Mouse (Mus musculus) MEL (cell line): Measurements from ENCODE around the gene Prkce. TPM values are rescaled to one million over a fixed set of nuclear protein-coding genes. Genes with fewer than 3 reads are reported as not detected.

Experiments
- DNase-seq: peaks from one replicate; pipeline ENCODE4 v3.0.0; 2011; ENCODE audit warnings: low read depth, low spot score
- H3K27ac ChIP-seq: 2 replicates; pipeline ENCODE4 v1.5.1; 2012; ENCODE audit warnings: low read depth, mild to moderate bottlenecking, control low read depth, low read length, moderate library complexity; ENCODE audit not compliant: control insufficient read depth
- H3K27me3 ChIP-seq, 2 experiments: fragments of 150-350 bp in 1 of 2; sonication (generic) in 1 of 2; 2 replicates each; pipeline ENCODE4 v1.6.1; 2012; ENCODE audit warnings: low read length in 2 of 2, mild to moderate bottlenecking in 2 of 2, improper control_type of control experiment in 1 of 2, moderate library complexity in 1 of 2; ENCODE audit not compliant: insufficient read depth in 2 of 2, control insufficient read depth in 1 of 2
- H3K36me3 ChIP-seq, 2 experiments: 2 replicates each; pipeline ENCODE4 v1.6.1; 2012 to 2014; ENCODE audit warnings: low read length in 2 of 2, improper control_type of control experiment in 1 of 2, inconsistent platforms in 1 of 2, mild to moderate bottlenecking in 1 of 2; ENCODE audit not compliant: insufficient read depth in 2 of 2, control insufficient read depth in 1 of 2
- H3K4me1 ChIP-seq, 2 experiments: fragments of 150-350 bp in 1 of 2; sonication (generic) in 1 of 2; 2 replicates each; pipeline ENCODE4 v1.6.1; 2012; ENCODE audit warnings: low read length in 2 of 2, improper control_type of control experiment in 1 of 2, mild to moderate bottlenecking in 1 of 2; ENCODE audit not compliant: insufficient read depth in 2 of 2, control insufficient read depth in 1 of 2
- H3K4me3 ChIP-seq, 2 experiments: fragments of 150-350 bp in 1 of 2; sonication (generic) in 1 of 2; 2 replicates each; pipeline ENCODE4 v1.5.1; 2012; ENCODE audit warnings: low read depth in 2 of 2, low read length in 2 of 2, mild to moderate bottlenecking in 2 of 2, moderate library complexity in 2 of 2, control low read depth in 1 of 2, improper control_type of control experiment in 1 of 2; ENCODE audit not compliant: control insufficient read depth in 1 of 2, insufficient read depth in 1 of 2
- H3K79me2 ChIP-seq: 2 replicates; pipeline ENCODE4 v1.6.1; 2012; ENCODE audit warnings: mild to moderate bottlenecking, low read length, moderate library complexity; ENCODE audit not compliant: control insufficient read depth, poor library complexity, insufficient read depth
- H3K9ac ChIP-seq: 2 replicates; pipeline ENCODE4 v1.6.1; 2012; ENCODE audit warnings: low read depth, mild to moderate bottlenecking, control low read depth, low read length, moderate library complexity; ENCODE audit not compliant: control insufficient read depth, poor library complexity, severe bottlenecking
- H3K9me3 ChIP-seq: fragments of 150-350 bp; sonication (generic); replicated peaks from 2 replicates; pipeline ENCODE4 v1.6.1; 2012; ENCODE audit warnings: mild to moderate bottlenecking, low read length, improper control_type of control experiment, moderate library complexity; ENCODE audit not compliant: insufficient read depth
- CHD2 ChIP-seq: IDR thresholded peaks from 2 replicates; pipeline ENCODE4 v1.6.1; 2011; ENCODE audit warnings: low read length, improper control_type of control experiment
- KAT2A ChIP-seq: conservative IDR thresholded peaks from 2 replicates; pipeline ENCODE4 v1.6.1; 2012; ENCODE audit warnings: low read depth, low read length, improper control_type of control experiment, inconsistent platforms
- MAFK ChIP-seq: IDR thresholded peaks from 2 replicates; pipeline ENCODE4 v1.6.1; 2011; ENCODE audit warnings: low read depth, mild to moderate bottlenecking, low read length, improper control_type of control experiment, borderline replicate concordance
- MAX ChIP-seq: IDR thresholded peaks from 2 replicates; pipeline ENCODE4 v1.6.1; 2011; ENCODE audit warnings: low read length, improper control_type of control experiment
- MAZ ChIP-seq: IDR thresholded peaks from 2 replicates; pipeline ENCODE4 v1.6.1; 2012; ENCODE audit warnings: low read depth, mild to moderate bottlenecking, inconsistent platforms, low read length, improper control_type of control experiment
- RAD21 ChIP-seq: IDR thresholded peaks from 2 replicates; pipeline ENCODE4 v1.6.1; 2011; ENCODE audit warnings: mild to moderate bottlenecking, low read depth, low read length, improper control_type of control experiment
- SIN3A ChIP-seq: IDR thresholded peaks from 2 replicates; pipeline ENCODE4 v1.6.1; 2012; ENCODE audit warnings: low read length, improper control_type of control experiment, inconsistent platforms
- TCF12 ChIP-seq: IDR thresholded peaks from 2 replicates; pipeline ENCODE4 v1.6.1; 2014; ENCODE audit warnings: low read depth, mild to moderate bottlenecking, inconsistent platforms, low read length, improper control_type of control experiment, moderate library complexity
- UBTF ChIP-seq: IDR thresholded peaks from 2 replicates; pipeline ENCODE4 v1.6.1; 2012; ENCODE audit warnings: low read depth, mild to moderate bottlenecking, inconsistent platforms, low read length, improper control_type of control experiment, moderate library complexity, borderline replicate concordance; ENCODE audit not compliant: insufficient read depth
- ZKSCAN1 ChIP-seq: IDR thresholded peaks from 2 replicates; pipeline ENCODE4 v1.6.1; 2012; ENCODE audit warnings: low read depth, mild to moderate bottlenecking, inconsistent platforms, low read length, improper control_type of control experiment, moderate library complexity
- ZMIZ1 ChIP-seq: IDR thresholded peaks from 2 replicates; pipeline ENCODE4 v1.6.1; 2012; ENCODE audit warnings: low read depth, mild to moderate bottlenecking, inconsistent platforms, low read length, improper control_type of control experiment, moderate library complexity
- polyA plus RNA-seq, 2 experiments: library from polyadenylated mRNA; stranded (reverse) in 1 of 2; unstranded in 1 of 2; fragments of >175 nt in 1 of 2; fragments of >200 nt in 1 of 2; gene quantifications; 2 replicates each; pipeline versions ENCODE4 v1.2.1 to v1.2.4; 2012; ENCODE audit warnings: low replicate concordance in 2 of 2, low read depth in 1 of 2; ENCODE audit not compliant: insufficient read length in 2 of 2, insufficient read depth in 1 of 2, missing spikeins in 1 of 2
- total RNA-seq: library from RNA; depleted of rRNA; stranded (reverse); fragments of 300-350 nt; gene quantifications from 2 replicates; pipeline ENCODE4 v1.2.3, GENCODE M21; 2012; rRNA removed

Gene Prkce
- total and polyA plus RNA-seq, 3 experiments = 3.0 to 5.3 TPM; not detected in 1

DNA sequence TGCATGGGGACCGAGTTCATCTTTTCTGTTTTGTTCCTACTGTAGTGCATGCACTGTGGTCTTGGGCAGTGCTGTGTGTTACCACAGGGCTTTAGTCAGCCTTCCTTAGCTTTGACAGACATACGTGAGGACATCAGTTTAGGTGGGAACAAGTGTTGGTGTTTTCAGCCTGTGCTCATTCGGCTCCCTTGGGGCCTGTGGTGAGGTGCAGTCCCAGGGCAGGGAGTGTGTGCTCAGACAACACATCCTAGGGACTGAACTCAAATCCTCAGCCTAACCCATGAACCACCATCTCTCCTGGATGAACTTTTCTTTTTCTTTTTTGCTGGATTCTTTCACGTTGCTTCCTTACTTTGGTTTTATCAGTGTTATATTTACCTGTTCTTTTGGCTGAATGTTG is 535.8 kb downstream of the Prkce start:
- no peak for TF ChIP-seq TCF12
- TF ChIP-seq SIN3A = no peak
- no peak for TF ChIP-seq ZMIZ1
- TF ChIP-seq ZKSCAN1 = no peak
- TF ChIP-seq, all 39 proteins: peak for 0
- H3K79me2 ChIP-seq = no peaks in the 10 kb centered on the region
- H3K4me3 ChIP-seq = no peak overlapping the region
- no peaks in the 10 kb centered on the region for H3K4me1 ChIP-seq
- no peaks in the 10 kb centered on the region for H3K9me3 ChIP-seq
- no peak for DNase-seq
- no peaks in the 10 kb centered on the region for H3K36me3 ChIP-seq
- no peak overlapping the region for H3K9ac ChIP-seq
- H3K27ac ChIP-seq = no peak overlapping the region
- H3K27me3 ChIP-seq = peaks cover 6 to 8% of the 10 kb centered on the region in 2 experiments

DNA sequence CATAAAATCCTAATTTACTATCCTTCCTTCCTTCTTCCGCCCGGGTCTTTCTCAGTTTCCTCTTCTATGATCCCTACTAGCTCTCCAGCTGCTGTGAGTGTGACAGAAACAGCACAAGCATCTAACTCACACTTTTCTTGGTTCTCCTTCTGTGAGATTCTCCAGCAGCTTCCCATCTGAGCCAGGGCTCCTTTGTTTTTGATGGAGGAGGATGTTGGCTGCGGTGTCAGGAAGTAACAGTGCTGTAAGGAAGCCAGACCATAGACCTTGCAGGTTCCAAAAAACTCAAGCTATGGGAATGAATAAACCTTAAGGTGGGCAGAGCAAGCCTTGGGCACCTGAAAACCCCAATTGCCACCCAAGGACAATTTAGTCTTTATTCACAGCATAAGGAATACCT is 537.7 kb downstream of the Prkce start:
- Histone ChIP-seq H3K9ac (no peak overlapping the region), H3K9me3 (no peaks in the 10 kb centered on the region), H3K79me2 (no peaks in the 10 kb centered on the region), H3K27ac (no peak overlapping the region), H3K27me3 (peaks cover 8% of the 10 kb centered on the region in 2 experiments), H3K4me3 (no peak overlapping the region), H3K36me3 (no peaks in the 10 kb centered on the region), H3K4me1 (no peaks in the 10 kb centered on the region)
- no peak for DNase-seq
- no peak for TF ChIP-seq KAT2A
- no peak for TF ChIP-seq MAX
- TF ChIP-seq UBTF = no peak
- no peak for TF ChIP-seq MAFK
- TF ChIP-seq RAD21 = no peak

- no peak for DNase-seq
- no peak overlapping the region for H3K27ac ChIP-seq
- H3K4me3 ChIP-seq = no peak overlapping the region
- H3K79me2 ChIP-seq = no peaks in the 10 kb centered on the region
- H3K27me3 ChIP-seq = peaks cover 8 to 10% of the 10 kb centered on the region in 2 experiments
- no peak for TF ChIP-seq MAZ
- no peak for TF ChIP-seq CHD2
- no peak for TF ChIP-seq MAFK
- no peak for TF ChIP-seq SIN3A
- TF ChIP-seq, all 39 proteins: peak for 0
- H3K9me3 ChIP-seq = no peaks in the 10 kb centered on the region
- no peak overlapping the region for H3K9ac ChIP-seq
- H3K4me1 ChIP-seq = no peaks in the 10 kb centered on the region
- H3K36me3 ChIP-seq = no peaks in the 10 kb centered on the region
Observed at GRCm38 (mm10) chr17:86706467-86706866, 538.9 kb downstream of the Prkce start.

Other genes with a start within 250 kb of the Prkce start
- 14.9 and 17.4 TPM in 2 replicates for gene Srbd1, start 22.6 kb upstream of the Prkce start, total RNA-seq
- 10 to 100 TPM in 1 of 2 experiments, not detected in 1; 30.5 TPM for gene Srbd1, start 22.6 kb upstream of the Prkce start, polyA plus RNA-seq